ENCODE assay signal across 8 mouse cellular contexts in genomic region chr4:135945706-135946105, GRCm38 (mm10). TPM values are rescaled to one million over a fixed set of nuclear protein-coding genes. Genes with fewer than 3 reads are reported as not detected.
DNase-seq lines count a peak whose midpoint lies in the region; ATAC-seq and TF ChIP-seq lines count a peak whose summit lies in the region.

No protein-coding gene starts in this region.

- H3K4me2 ChIP-seq in kidney, postnatal 0 days (ENCODE audit: low read length) = peak overlapping the region; percentile 86
- H3K4me2 ChIP-seq in embryonic facial prominence, embryonic 13.5 days = peak overlapping the region; percentile 81
- peak overlapping the region; percentile 87 for H3K4me2 ChIP-seq in neural tube, embryonic 12.5 days (replicated peaks)

- TF ChIP-seq CTCF in kidney, postnatal 0 days (IDR thresholded peaks at IDR 0.05; ENCODE audit: low read depth) = no peak

- H3K27ac ChIP-seq in kidney, postnatal 0 days = peak overlapping the region; percentile 77
- H3K27ac ChIP-seq in embryonic facial prominence, embryonic 13.5 days = no peak overlapping the region
- peak overlapping the region; percentile 64; the same call in 1 of the 2 replicates for H3K27ac ChIP-seq in limb, embryonic 10.5 days
- H3K27ac ChIP-seq in neural tube, embryonic 12.5 days = no peak overlapping the region

- 0 out of 2 replicates have a peak, but pooled peaks have one; percentile 5 for ATAC-seq in kidney, postnatal 0 days (replicated peaks; ENCODE audit: low FRiP score, low read depth)
- no peak for ATAC-seq in embryonic facial prominence, embryonic 13.5 days (ENCODE audit: insufficient number of reproducible peaks, insufficient read depth, low FRiP score, low TSS enrichment, low read depth)
- peak; percentile 42 for ATAC-seq in neural tube, embryonic 12.5 days (ENCODE audit: low FRiP score, low read depth)

- H3K27me3 ChIP-seq in kidney, postnatal 0 days (ENCODE audit: insufficient read depth, low read length) = no peaks in the 10 kb centered on the region
- no peaks in the 10 kb centered on the region for H3K27me3 ChIP-seq in embryonic facial prominence, embryonic 13.5 days
- no peaks in the 10 kb centered on the region for H3K27me3 ChIP-seq in limb, embryonic 10.5 days (ENCODE audit: low read depth, poor library complexity, severe bottlenecking)
- no peaks in the 10 kb centered on the region for H3K27me3 ChIP-seq in neural tube, embryonic 12.5 days (replicated peaks)

- H3K9me3 ChIP-seq in kidney, postnatal 0 days (replicated peaks; ENCODE audit: low read length) = no peaks in the 10 kb centered on the region
- no peaks in the 10 kb centered on the region for H3K9me3 ChIP-seq in embryonic facial prominence, embryonic 13.5 days
- H3K9me3 ChIP-seq in limb, embryonic 10.5 days (replicated peaks) = no peaks in the 10 kb centered on the region
- H3K9me3 ChIP-seq in neural tube, embryonic 12.5 days = no peaks in the 10 kb centered on the region

- 0 out of 2 replicates have a peak, but pooled peaks cover under 1% of the 10 kb centered on the region for H3K36me3 ChIP-seq in kidney, postnatal 0 days (ENCODE audit: insufficient read depth, low read length)
- H3K36me3 ChIP-seq in embryonic facial prominence, embryonic 13.5 days = peaks cover 11% of the 10 kb centered on the region
- H3K36me3 ChIP-seq in limb, embryonic 10.5 days = peaks cover 5% of the 10 kb centered on the region
- 0 out of 2 replicates have a peak, but pooled peaks cover 4% of the 10 kb centered on the region for H3K36me3 ChIP-seq in neural tube, embryonic 12.5 days

- no peak for DNase-seq in kidney, postnatal 0 days (ENCODE audit: low spot score)
- DNase-seq in kidney, adult 9 months = no peak
- no peak for DNase-seq in limb, embryonic 10.5 days (ENCODE audit: low spot score)
- no peak for DNase-seq in ovary, postnatal 36 days (ENCODE audit: low spot score)
- no peak for DNase-seq in right cerebral cortex, postnatal 14 days
- DNase-seq in right cerebral cortex, postnatal 4 days = no peak

- WGBS in kidney, postnatal 0 days = 77% methylated on average over 10 of the region's 10 CpGs
- 73% methylated on average over 10 of the region's 10 CpGs for WGBS in embryonic facial prominence, embryonic 13.5 days
- WGBS in limb, embryonic 10.5 days = 81% methylated on average over 10 of the region's 10 CpGs
- 69% methylated on average over 10 of the region's 10 CpGs for WGBS in neural tube, embryonic 12.5 days

- H3K9ac ChIP-seq in kidney, postnatal 0 days (ENCODE audit: low read depth, low read length) = peak overlapping the region; percentile 79; the same call in 1 of the 2 replicates
- H3K9ac ChIP-seq in embryonic facial prominence, embryonic 13.5 days = peak overlapping the region; percentile 80; the same call in 1 of the 2 replicates
- peak overlapping the region; percentile 40; the same call in 1 of the 2 replicates for H3K9ac ChIP-seq in neural tube, embryonic 12.5 days

- peaks cover 12% of the 10 kb centered on the region; the same call in 1 of the 2 replicates for H3K4me1 ChIP-seq in kidney, postnatal 0 days (replicated peaks; ENCODE audit: insufficient read depth, low read length)
- peaks cover 15% of the 10 kb centered on the region for H3K4me1 ChIP-seq in embryonic facial prominence, embryonic 13.5 days
- H3K4me1 ChIP-seq in limb, embryonic 10.5 days = peaks cover 20% of the 10 kb centered on the region
- H3K4me1 ChIP-seq in neural tube, embryonic 12.5 days = peaks cover 17% of the 10 kb centered on the region

- H3K4me3 ChIP-seq in kidney, postnatal 0 days (replicated peaks; ENCODE audit: low read depth, low read length) = peak overlapping the region; percentile 79
- peak overlapping the region; percentile 84 for H3K4me3 ChIP-seq in embryonic facial prominence, embryonic 13.5 days
- H3K4me3 ChIP-seq in limb, embryonic 10.5 days = peak overlapping the region; percentile 80
- H3K4me3 ChIP-seq in neural tube, embryonic 12.5 days = peak overlapping the region; percentile 61; the same call in 1 of the 2 replicates

RNA-seq across cellular contexts. Expression of gene Hmgcl, which starts 0.5 kb away (rescaled TPM):
- 107 and 110 TPM in 2 replicates for polyA plus RNA-seq in kidney, postnatal 0 days (2015; fragmentation: Nextera tagmentation; extraction: Ambion mirVana)
- polyA plus RNA-seq in embryonic facial prominence, embryonic 13.5 days (2015; fragmentation: Nextera tagmentation; extraction: Ambion mirVana) = 80.3 and 82.0 TPM in 2 replicates
- polyA plus RNA-seq in limb, embryonic 10.5 days (2016; fragmentation: Nextera tagmentation; extraction: Ambion mirVana) = 68.4 and 78.9 TPM in 2 replicates
- polyA plus RNA-seq in neural tube, embryonic 12.5 days (2016; fragmentation: Nextera tagmentation; extraction: Ambion mirVana) = 55.9 and 56.6 TPM in 2 replicates

RNA-seq across cellular contexts. Expression of gene Gale, which starts 17.8 kb away (rescaled TPM):
- polyA plus RNA-seq in kidney, postnatal 0 days (2015; fragmentation: Nextera tagmentation; extraction: Ambion mirVana) = 25.1 and 30.0 TPM in 2 replicates
- polyA plus RNA-seq in embryonic facial prominence, embryonic 13.5 days (2015; fragmentation: Nextera tagmentation; extraction: Ambion mirVana) = 34.6 and 38.5 TPM in 2 replicates
- 38.7 and 39.2 TPM in 2 replicates for polyA plus RNA-seq in limb, embryonic 10.5 days (2016; fragmentation: Nextera tagmentation; extraction: Ambion mirVana)
- polyA plus RNA-seq in neural tube, embryonic 12.5 days (2016; fragmentation: Nextera tagmentation; extraction: Ambion mirVana) = 34.8 and 38.9 TPM in 2 replicates

RNA-seq across cellular contexts. Expression of gene Fuca1, which starts 25.2 kb away (rescaled TPM):
- polyA plus RNA-seq in kidney, postnatal 0 days (2015; fragmentation: Nextera tagmentation; extraction: Ambion mirVana) = 98.7 and 99.4 TPM in 2 replicates
- 66.6 and 75.1 TPM in 2 replicates for polyA plus RNA-seq in embryonic facial prominence, embryonic 13.5 days (2015; fragmentation: Nextera tagmentation; extraction: Ambion mirVana)
- 42.5 and 52.3 TPM in 2 replicates for polyA plus RNA-seq in limb, embryonic 10.5 days (2016; fragmentation: Nextera tagmentation; extraction: Ambion mirVana)
- 48.2 and 53.6 TPM in 2 replicates for polyA plus RNA-seq in neural tube, embryonic 12.5 days (2016; fragmentation: Nextera tagmentation; extraction: Ambion mirVana)

RNA-seq across cellular contexts. Expression of gene Lypla2, which starts 26.7 kb away (rescaled TPM):
- polyA plus RNA-seq in kidney, postnatal 0 days (2015; fragmentation: Nextera tagmentation; extraction: Ambion mirVana) = 117 and 123 TPM in 2 replicates
- polyA plus RNA-seq in embryonic facial prominence, embryonic 13.5 days (2015; fragmentation: Nextera tagmentation; extraction: Ambion mirVana) = 105 and 117 TPM in 2 replicates
- polyA plus RNA-seq in limb, embryonic 10.5 days (2016; fragmentation: Nextera tagmentation; extraction: Ambion mirVana) = 199 and 214 TPM in 2 replicates
- polyA plus RNA-seq in neural tube, embryonic 12.5 days (2016; fragmentation: Nextera tagmentation; extraction: Ambion mirVana) = 189 and 194 TPM in 2 replicates

RNA-seq across cellular contexts. Expression of gene Pithd1, which starts 41.4 kb away (rescaled TPM):
- polyA plus RNA-seq in kidney, postnatal 0 days (2015; fragmentation: Nextera tagmentation; extraction: Ambion mirVana) = 49.0 and 49.8 TPM in 2 replicates
- polyA plus RNA-seq in embryonic facial prominence, embryonic 13.5 days (2015; fragmentation: Nextera tagmentation; extraction: Ambion mirVana) = 59.5 and 59.9 TPM in 2 replicates
- 73.2 and 73.6 TPM in 2 replicates for polyA plus RNA-seq in limb, embryonic 10.5 days (2016; fragmentation: Nextera tagmentation; extraction: Ambion mirVana)
- 63.2 and 63.3 TPM in 2 replicates for polyA plus RNA-seq in neural tube, embryonic 12.5 days (2016; fragmentation: Nextera tagmentation; extraction: Ambion mirVana)

Comparison
In these comparisons a context has a peak if more than half of its experiments do, and no peak if none do; other contexts are left out.
1. H3K27ac ChIP-seq: peak in kidney, postnatal 0 days (single experiment) and limb, embryonic 10.5 days (single experiment); none in embryonic facial prominence, embryonic 13.5 days (single experiment) and neural tube, embryonic 12.5 days (single experiment).
2. Peak in every context shown above with its lines, with median percentiles within 50 percentile points of each other: H3K4me2 ChIP-seq, H3K4me3 ChIP-seq and H3K9ac ChIP-seq.